Mouse (Mus musculus) adrenal gland, postnatal 4 days (tissue): ENCODE measurements around the gene Armc7. TPM values are rescaled to one million over a fixed set of nuclear protein-coding genes. Genes with fewer than 3 reads are reported as not detected.
"Not testable (repeated sequence)": the region's sequence is repeated elsewhere in the genome, so short reads cannot be mapped to it uniquely, and the experiment has no call there.

Experiments used
- DNase-seq, 2 experiments: peaks; one replicate each; pipeline ENCODE4 v3.0.0; 2021 to 2022; ENCODE audit warnings: low spot score in 2 of 2, mixed read lengths in 2 of 2
- total RNA-seq, 2 experiments: library from RNA; stranded (reverse); gene quantifications; 2 replicates each; pipeline ENCODE4 v1.2.3; 2021

The Armc7 gene
- total RNA-seq, 2 experiments from 2014 or later = 7.6 to 8.5 TPM

DNA sequence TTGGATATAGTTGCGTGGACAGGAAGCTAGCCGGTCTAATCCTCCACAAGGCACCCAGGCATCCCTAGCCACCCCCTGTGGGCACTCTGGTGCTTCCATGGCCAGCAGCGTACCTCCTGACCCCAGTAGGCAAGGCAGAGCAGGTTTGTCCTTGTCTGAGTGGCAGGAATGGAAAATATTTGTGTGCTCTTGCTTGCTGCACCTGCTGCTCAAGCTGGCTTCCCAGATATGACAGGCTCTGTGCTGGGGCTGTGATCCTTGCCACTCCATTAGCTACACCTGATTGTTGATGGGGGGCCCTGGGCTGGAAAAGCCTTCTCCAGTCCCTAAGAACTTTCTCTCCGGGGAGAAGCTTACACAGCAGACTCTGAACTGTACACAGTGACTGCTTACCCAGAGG is 22.2 kb upstream of the Armc7 start:
- no peak for DNase-seq

DNA sequence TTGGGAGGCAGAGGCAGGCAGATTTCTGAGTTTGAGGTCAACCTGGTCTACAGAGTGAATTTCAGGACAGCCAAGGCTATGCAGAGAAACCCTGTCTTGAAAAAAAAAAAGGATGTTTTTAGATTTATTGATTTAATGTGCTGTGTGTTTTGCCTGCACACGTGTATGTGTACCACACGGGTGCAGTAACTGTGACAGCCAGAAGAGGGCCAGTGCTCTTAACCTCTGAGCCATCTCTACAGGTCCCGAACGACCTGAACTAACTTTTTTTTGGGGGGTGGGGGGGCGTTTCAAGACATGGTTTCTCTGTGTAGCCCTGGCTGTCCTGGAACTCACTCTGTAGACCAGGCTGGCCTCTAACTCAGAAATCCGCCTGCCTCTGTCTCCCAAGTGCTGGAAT is 20.6 kb upstream of the Armc7 start:
- DNase-seq = not testable (repeated sequence)

DNA sequence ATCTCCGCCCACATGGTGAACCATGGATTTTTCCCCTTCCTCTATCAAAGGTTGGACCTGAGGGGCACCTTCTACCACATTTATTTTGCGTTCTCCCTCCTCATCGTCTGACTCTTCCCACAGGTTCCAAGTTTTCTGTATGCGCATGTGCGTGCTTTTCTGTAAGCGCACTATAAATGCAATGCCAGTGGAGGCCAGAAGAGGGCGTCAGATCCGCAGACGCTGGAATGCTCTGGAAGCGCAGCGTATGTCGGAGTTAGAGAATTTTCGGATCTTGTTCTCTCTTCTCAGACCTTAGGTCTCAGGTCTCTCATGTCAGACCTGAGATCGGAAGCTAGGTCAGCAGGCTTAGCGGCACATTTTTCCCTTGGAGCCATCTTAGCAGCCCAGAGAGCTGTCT is 19.8 kb upstream of the Armc7 start:
- no peak for DNase-seq

DNA sequence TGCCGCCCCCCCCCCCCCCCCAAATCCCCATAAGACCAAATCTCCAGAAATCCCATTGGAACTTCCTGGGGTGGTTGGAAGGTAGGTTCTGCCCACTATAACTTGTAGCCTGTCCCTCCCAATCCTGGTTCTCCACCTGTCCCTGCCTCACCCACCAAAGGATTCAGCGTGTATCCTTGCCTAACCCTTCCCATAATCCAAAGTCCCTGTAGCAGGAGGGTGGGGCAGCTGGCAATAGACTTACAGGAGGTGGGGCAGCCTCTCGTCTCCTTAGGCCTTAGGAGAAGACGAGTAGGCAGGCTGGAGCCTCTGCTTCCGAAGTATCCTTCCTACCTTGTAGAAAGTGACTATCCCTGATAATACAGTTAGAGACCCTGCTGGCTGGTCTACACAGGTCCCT is 19.3 kb upstream of the Armc7 start:
- no peak for DNase-seq

DNA sequence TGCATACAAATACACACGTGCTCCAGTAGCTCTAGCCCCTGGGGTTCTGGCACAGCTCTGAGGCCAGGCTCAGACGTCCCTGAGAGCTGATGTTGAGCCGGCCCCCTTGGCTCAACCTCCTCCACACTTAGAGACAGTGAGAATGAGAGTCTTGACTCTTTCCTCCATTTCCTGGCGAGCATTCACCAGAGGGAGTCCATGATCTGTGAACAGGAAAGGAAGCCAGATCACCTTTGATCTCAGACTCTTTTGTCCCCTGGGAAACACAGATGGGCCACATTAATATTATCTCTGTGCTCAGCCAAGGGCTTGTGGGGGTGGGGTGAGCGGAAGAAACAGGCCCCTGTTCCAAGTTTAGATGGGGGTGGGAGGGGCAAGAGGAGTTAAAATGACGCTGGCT is 18.1 kb upstream of the Armc7 start:
- DNase-seq = no peak

DNA sequence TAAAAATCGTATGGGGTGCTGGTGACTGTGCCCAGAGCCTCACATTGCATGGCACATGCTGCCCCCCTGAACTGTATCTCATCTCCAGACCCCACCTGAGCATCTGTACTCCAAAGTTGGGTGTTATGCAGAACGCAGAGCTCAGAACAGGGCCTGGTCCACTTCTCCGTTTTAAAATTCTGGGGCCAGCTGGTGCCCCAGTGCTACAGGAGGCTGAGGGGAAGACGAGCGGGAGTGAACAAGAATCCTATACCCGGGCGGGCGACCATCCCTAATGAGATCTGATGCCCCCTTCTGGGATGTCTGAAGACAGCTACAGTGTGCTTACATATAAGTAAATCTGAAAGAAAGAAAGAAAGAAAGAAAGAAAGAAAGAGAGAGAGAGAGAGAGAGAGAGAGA is 14.5 kb upstream of the Armc7 start:
- DNase-seq = no peak

DNA sequence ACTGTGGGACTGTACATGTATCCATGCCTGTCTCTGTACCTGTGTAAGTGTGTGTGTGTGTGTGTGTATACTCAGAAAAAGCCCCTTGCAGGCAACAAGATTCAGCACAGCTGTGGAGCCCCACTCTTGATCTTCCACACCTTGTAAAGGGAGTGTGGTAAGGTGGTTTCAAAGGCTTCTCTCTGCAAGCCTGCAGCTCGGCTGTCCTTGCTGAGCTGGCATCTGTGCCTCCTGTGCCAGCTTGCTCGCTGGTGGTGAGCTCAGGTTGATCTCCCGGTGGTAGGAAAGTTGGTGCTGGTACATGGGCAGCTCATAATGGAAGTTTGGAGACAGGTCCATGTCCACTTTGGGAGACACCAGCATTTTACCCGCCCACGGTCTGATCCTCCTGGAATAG is 13.6 kb upstream of the Armc7 start:
- DNase-seq = no peak

DNA sequence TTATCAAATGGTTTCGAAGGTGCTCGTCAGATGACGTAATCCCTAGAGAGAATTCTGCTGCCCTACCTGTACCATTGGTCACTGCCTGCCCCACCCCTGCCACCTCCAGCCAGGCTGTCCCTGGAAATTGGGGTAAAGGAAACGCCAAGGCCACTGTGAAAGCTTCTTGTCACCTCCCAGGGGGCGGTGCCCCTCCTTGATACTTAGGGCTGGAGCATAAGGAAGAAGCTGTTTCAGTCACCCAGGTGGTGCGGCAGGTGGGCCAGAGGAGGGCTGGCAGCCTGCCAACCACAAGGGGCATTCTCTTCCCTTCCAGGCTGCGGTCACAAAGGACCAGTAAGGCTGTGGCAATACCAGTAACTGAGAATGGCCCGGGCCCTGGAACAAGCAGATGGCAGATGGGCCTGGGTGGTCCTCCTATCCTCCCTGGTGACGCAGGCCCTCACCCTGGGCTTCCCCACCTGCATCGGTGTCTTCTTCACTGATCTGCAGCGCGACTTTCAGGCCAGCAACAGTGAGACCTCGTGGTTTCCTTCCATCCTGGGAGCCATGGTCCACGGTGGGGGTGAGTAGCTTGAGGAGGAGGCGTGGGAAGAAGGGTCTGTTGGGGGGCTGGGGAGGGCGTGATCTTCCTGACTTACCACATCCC is 13.1 kb upstream of the Armc7 start, which contains the start of gene Slc16a5:
Gene Slc16a5, plus strand, starts transcription at position 232 of the 649 bp plus-strand sequence.
- DNase-seq = no peak

DNA sequence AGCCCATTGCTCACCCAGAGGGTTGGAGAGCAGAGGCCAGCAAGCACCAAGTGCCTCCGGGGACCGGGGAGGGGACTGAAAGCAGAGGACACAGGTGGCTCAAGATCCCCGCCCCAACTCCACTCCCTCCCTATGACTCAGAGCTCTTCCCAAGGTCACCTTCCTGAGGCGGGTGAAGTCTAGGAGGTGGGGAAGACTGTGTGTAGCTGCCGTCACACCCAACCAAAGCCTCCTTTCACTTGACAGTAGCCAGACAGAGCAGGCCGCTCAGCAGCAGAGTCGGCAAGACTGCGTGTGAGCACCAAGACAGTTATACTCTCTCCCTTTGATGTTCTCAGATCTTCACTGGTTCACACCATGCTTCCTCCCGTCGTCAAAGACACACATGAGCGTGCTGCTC is 12.1 kb upstream of the Armc7 start:
- DNase-seq = no peak

DNA sequence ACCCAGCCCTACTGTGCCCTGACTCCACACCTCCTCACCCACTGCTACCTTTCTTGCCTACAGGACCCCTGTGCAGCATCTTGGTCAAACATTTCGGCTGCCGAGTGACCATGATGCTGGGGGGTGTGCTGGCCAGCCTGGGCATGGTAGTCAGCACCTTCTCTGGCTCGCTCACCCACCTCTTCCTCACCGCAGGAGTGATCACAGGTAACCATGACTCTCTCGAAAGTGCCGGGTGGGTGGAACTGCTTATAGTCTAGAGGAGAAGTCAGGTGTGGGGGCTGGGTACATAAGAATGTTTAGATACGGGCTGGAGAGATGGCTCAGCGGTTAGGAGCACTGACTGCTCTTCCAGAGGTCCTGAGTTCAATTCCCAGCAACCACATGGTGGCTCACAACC is 10.6 kb upstream of the Armc7 start:
- DNase-seq = no peak

DNA sequence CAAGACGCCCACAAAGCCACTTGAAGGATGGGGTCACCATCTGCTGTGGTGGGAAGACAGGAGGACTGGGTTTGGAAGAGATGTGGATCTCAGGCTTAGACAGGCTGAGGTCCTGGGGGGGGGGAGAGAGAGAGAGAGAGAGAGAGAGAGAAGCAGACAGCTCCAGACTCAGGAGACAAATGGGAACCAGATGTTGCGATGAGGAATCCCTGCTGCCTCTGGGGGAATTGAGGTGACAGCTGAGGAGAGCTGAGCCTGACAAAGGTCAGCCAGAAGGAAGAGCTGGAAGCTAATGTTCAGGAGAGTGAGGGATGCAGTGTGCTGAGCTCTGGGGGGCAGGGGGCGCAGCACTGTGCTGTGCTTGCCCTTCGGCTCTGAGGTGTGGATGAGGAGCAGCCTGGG is 8.2 kb upstream of the Armc7 start:
- no peak for DNase-seq

DNA sequence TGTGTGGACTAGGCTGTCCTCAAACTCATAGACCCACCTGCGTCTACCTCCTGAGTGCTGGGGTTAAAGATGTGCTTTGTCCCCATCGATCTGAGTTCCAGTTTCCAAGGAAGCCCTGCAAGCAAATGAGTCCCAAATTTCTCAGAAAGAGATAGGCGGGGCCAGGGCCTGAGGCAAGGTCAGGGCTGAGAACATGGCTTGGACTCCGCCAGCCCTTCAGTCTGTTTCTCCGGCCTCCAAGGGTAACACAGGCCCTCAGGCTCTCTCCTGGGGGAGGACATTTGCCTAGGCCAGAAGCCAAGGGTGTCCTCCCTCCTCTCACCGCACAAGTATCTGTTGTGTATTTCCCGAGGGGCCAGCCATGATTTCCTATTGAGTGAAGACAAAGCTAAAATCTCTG is 3.3 kb upstream of the Armc7 start:
- no peak for DNase-seq

DNA sequence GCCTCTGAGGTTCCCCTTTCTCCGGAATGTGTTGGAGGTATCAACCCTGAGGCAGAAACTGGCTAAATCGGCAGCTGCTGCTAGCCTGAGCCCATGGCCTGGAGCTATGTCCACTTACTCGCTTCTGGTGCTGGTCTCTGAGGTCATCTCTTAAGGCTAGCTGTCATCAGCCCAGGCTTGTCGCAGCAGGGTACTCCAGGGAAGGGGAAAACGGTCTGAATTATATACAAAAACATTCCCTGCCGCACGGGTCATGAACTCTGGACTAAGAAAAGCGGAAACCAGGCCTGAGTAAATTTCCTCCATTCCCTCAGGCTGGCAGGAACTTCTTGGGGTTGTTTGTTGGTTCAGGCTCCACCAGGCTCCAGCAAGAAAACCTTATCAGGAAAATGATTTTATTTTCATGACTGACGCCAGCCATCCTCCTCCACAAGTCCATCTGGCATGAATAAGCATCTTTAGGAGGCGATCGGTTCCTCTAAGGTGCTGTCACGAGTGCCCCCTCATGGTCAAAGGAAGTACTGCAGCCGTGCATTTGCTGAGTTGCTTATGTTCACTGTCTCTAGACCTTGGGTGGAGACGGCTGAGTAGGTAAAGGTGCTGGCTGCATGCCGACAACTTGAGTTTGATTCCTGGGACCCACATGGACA is 1.7 kb upstream of the Armc7 start:
- DNase-seq = peak; percentile 87 to 89

DNA sequence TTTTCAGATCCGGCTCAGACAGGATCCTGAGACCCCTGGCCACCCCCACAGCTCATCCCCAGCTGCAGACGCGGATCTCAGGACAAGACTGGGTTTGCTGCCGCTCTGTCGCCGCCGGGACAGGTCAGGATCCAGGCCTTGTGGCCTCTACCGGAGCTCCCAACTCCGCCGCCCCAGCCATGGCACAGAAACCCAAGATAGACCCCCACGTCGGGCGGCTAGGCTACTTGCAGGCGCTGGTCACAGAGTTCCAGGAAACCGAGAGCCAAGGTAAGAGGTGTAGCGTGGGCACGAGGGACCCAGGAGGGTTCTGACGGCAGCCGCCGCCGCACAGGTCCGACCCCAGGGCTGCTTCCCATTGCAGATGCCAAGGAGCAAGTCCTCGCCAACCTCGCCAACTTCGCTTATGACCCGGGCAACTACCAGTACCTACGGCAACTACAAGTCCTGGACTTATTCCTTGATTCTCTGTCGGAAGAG is 331 bp downstream of the Armc7 start:
- DNase-seq = no peak

DNA sequence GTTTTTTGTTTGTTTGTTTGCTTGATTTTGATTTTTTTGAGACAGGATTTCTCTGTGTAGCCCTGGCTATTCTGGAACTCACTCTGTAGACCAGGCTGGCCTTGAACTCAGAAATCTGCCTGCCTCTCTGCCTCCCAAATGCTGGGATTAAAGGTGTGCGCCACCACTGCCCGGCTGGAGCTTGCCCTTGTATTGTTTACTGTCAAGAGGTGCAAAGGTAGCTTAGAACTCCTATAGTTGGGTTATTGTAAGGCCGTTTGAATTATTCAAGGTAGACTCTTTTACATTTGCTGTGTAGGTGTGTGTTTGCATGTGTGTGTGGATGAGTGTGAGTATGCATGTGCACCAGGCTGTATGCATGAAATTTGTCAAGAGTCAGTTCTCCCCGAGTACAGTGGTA is 1.2 kb downstream of the Armc7 start:
- not testable (repeated sequence) for DNase-seq

DNA sequence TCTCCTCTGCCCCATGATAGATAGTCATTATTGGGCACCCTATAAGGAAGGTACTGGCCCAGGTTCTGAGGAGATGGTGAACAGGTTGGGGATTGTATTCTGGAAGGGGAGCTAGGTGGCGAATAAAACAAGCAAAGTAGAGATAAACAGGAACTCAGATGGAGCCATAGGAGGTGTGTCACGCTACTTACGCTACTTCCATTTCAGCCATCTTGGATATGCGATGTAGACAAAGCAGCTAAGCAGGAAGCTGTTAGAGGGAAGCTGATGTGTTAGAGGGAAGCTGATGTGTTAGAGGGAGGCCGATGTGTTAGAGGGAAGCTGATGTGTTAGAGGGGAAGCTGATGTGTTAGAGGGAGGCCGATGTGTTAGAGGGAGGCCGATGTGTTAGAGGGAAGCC is 1.9 kb downstream of the Armc7 start:
- not testable (repeated sequence) for DNase-seq

DNA sequence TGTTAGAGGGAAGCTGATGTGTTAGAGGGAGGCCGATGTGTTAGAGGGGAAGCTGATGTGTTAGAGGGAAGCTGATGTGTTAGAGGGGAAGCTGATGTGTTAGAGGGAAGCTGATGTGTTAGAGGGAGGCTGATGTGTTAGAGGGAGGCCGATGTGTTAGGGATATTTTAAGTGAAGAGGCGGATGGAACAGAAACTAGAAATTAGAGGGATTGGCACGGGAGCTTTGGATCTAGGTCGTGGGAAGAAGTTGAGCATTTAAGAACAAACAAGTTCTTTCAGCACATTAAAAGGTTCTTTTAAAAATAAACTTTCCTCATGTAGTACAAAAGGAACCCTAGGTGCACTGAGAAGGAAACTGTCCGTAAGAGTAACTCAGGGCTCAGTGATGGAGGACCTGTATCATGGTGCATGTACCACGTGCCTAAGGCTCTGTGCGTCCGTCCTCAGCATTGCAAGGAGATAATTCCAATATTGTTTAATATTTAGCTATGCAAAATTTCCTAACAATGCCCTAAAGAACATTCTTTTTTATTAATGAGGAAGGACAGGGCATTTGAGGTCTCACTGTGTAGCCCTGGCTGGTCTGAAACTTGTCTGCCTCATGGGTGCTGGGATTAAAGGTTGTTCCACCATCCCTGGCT is 3.0 kb downstream of the Armc7 start:
- DNase-seq = no peak

DNA sequence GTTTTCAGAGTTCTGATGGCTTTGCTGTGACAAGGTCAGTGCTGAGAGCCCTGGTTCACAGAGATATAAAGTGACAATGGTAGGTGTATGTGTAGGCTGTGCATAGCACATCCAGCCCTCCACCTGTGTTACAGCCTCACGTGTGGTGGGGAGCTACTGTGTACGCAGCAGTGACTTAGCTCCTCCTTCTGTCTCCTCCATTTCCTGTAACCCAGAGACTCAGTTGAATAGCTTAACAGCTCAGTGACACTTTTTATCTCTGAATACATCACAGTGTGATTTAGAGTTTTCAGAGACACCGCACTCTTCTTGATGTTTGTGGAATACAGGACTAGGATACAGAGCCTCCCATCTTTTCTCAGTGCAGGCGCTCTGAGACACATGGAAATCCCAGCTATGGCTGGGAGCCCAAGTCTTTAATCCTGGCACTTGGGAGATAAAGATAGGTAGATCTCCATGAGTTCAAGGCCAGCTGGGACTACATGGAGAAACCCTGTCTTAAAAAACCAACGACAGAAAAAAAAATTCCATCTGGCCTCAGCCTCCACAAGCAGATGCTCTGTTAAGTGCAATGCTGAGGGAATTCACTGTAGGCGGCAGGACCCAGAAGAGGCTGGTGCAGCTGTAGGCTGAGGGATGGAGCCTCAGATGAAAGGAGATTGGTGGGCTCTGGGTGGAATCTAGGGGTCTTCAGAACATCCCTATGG is 6.2 kb downstream of the Armc7 start:
- no peak for DNase-seq

DNA sequence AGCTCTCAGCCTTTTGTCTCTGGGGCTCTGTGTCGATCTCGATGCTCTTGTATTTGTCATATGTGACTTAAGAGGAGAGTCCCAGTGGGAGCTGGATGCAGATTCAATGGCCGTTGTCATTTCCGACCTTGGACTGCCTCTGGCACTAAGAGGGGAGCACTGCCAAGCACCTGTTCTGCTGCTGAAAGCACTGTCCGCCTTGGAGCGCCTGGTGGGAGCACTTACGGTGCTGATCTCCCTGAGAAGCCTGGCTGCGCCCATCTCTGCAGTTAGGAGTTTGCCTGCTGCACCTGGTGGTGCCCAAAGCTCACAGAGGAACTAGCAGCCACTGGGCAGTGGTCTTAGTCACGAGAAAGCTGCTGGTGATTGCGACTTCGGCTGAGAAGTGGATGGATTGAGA is 7.8 kb downstream of the Armc7 start:
- DNase-seq = no peak

DNA sequence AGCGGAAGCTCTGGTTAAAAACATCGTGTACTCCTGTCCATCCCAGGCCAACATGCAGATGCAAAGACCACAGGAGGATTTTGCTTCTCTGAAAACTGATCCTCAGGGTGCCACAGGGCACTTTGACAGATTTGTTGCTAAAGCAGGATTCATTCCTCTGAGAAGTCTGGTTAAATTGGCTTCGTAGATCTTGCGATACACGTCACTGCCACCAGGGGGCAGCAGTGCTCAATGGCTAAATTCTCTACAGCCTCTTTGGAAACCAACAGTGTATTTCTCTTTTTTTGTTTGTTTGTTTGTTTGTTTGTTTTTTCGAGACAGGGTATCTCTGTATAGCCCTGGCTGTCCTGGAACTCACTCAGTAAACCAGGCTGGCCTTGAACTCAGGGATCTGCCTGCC is 8.3 kb downstream of the Armc7 start:
- DNase-seq = peak; percentile 66 to 74

DNA sequence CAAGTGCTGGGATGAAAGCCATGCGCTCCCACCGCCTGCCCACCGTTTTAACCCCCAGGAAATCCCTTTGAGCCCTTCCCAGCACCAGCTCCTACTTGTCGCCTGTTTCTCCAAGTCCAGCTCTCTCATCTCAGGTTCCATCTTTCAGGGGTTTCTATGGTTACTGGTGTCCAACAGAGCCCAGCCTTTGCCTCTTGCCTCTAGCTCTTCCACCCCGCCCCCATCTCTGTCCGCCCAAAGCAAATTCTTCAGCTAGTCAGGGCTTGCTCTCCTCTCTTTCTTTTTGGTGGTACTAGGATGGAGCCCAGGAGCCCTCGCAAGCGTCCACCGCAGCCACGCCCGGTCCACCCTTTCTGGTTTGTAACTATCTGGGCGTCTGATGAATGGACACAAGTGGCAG is 9.7 kb downstream of the Armc7 start:
- DNase-seq = no peak

DNA sequence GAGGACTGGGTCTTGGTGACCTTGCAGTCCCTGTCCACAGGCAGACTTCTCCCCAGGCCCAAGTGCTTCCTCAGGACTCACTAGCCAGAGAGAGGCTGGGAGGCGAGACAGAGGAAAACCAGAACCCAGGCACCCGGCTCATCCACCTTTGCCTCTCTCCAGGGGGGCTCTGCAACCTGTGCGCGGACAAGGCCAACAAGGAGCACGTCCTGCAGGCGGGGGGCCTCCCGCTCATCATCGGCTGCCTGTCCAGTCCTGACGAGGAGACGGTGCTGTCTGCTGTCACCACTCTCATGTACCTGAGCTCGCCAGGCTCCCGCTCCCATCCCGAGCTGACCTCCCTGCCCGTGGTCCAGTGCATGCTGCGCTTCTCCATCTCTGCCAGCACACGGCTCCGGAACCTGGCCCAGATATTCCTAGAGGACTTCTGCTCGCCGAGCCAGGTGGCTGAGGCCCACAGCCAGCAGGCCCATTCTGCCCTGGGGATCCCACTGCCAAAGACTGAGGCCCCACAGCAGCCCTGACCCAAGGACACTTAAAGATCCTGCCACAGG is 13.2 kb downstream of the Armc7 start:
- no peak for DNase-seq
